Mouse (Mus musculus) thymus, postnatal 4 days (tissue): ENCODE measurements around the gene 4930595D18Rik.

ENCODE experiments used
- DNase-seq: peaks from one replicate; pipeline ENCODE4 v3.0.0; 2021

The 4930595D18Rik gene

GRCm38 (mm10) chr12:111184476-111184875, at the start of gene 4930595D18Rik:
Gene 4930595D18Rik (minus strand): TSS chr12:111184491.
- no peak for DNase-seq

- DNase-seq: no peak
Measured at GRCm38 (mm10) chr12:111233798-111234197, 49.5 kb upstream of the 4930595D18Rik start.

GRCm38 (mm10) chr12:111230793-111231192, 46.5 kb upstream of the 4930595D18Rik start:
- DNase-seq: no peak

- DNase-seq: no peak
Measured at GRCm38 (mm10) chr12:111228488-111228887, 44.2 kb upstream of the 4930595D18Rik start.

- DNase-seq: no peak
Measured at GRCm38 (mm10) chr12:111227410-111227809, 43.1 kb upstream of the 4930595D18Rik start.

- no peak for DNase-seq
Measured at GRCm38 (mm10) chr12:111225197-111225780, 41.0 kb upstream of the 4930595D18Rik start.

- DNase-seq: no peak
Measured at GRCm38 (mm10) chr12:111218867-111219266, 34.6 kb upstream of the 4930595D18Rik start.

- no peak for DNase-seq
Measured at GRCm38 (mm10) chr12:111211729-111212128, 27.4 kb upstream of the 4930595D18Rik start.

GRCm38 (mm10) chr12:111207641-111208040, 23.4 kb upstream of the 4930595D18Rik start:
- no peak for DNase-seq

GRCm38 (mm10) chr12:111203945-111204344, 19.7 kb upstream of the 4930595D18Rik start:
- DNase-seq: no peak

- DNase-seq: no peak
Measured at GRCm38 (mm10) chr12:111203076-111203475, 18.8 kb upstream of the 4930595D18Rik start.

- DNase-seq: no peak
Measured at GRCm38 (mm10) chr12:111196548-111196947, 12.3 kb upstream of the 4930595D18Rik start.

GRCm38 (mm10) chr12:111193331-111193730, 9.0 kb upstream of the 4930595D18Rik start:
- DNase-seq: no peak

- no peak for DNase-seq
Measured at GRCm38 (mm10) chr12:111192777-111193176, 8.5 kb upstream of the 4930595D18Rik start.

- DNase-seq: no peak
Measured at GRCm38 (mm10) chr12:111190891-111191290, 6.6 kb upstream of the 4930595D18Rik start.

- no peak for DNase-seq
Measured at GRCm38 (mm10) chr12:111190355-111190754, 6.1 kb upstream of the 4930595D18Rik start.

GRCm38 (mm10) chr12:111188295-111188694, 4.0 kb upstream of the 4930595D18Rik start:
- DNase-seq: no peak

- DNase-seq: no peak
Measured at GRCm38 (mm10) chr12:111186986-111187385, 2.7 kb upstream of the 4930595D18Rik start.

- DNase-seq: no peak
Measured at GRCm38 (mm10) chr12:111182378-111182777, 1.9 kb downstream of the 4930595D18Rik start.

GRCm38 (mm10) chr12:111181848-111182247, 2.4 kb downstream of the 4930595D18Rik start:
- no peak for DNase-seq

- no peak for DNase-seq
Measured at GRCm38 (mm10) chr12:111178772-111179171, 5.5 kb downstream of the 4930595D18Rik start.

GRCm38 (mm10) chr12:111168891-111169290, 15.4 kb downstream of the 4930595D18Rik start:
- no peak for DNase-seq

- peak; percentile 66 for DNase-seq
Measured at GRCm38 (mm10) chr12:111166681-111167289, 17.5 kb downstream of the 4930595D18Rik start.

GRCm38 (mm10) chr12:111165831-111166591, 18.3 kb downstream of the 4930595D18Rik start, which contains the start of gene Traf3:
Gene Traf3 (plus strand): TSS chr12:111166370.
- DNase-seq: peak; percentile 84
